Mouse (Mus musculus) macrophage (primary cell): ENCODE results near the gene Mcf2l. TPM values are rescaled to one million over a fixed set of nuclear protein-coding genes. Genes with fewer than 3 reads are reported as not detected.

Experiments used
- H3K27ac ChIP-seq: fragments of 350-480 bp; formaldehyde crosslinking; 2 replicates; pipeline ENCODE4 v1.9.0; 2021
- H3K36me3 ChIP-seq: fragments of 350-480 bp; formaldehyde crosslinking; 2 replicates; pipeline ENCODE4 v1.9.0; 2021; ENCODE audit errors: inconsistent target
- H3K4me3 ChIP-seq: fragments of 350-480 bp; formaldehyde crosslinking; 2 replicates; pipeline ENCODE4 v1.9.0; 2021; ENCODE audit errors: inconsistent target
- H3K79me2 ChIP-seq: fragments of 350-480 bp; formaldehyde crosslinking; 2 replicates; pipeline ENCODE4 v1.9.0; 2021; ENCODE audit errors: inconsistent target
- WGBS: methylation state at CpG from one replicate; pipeline ENCODE4 v1.1.7; 2026; ENCODE audit warnings: inconsistent platforms; ENCODE audit not compliant: missing documents; 5-methylcytosine and 5-hydroxymethylcytosine counted together
- polyA plus RNA-seq: library from polyadenylated mRNA; stranded (reverse); fragments of 250-400 nt; gene quantifications from 3 replicates; pipeline ENCODE4 v1.2.4, GENCODE M21; 2018; ENCODE audit warnings: inconsistent platforms

Gene Mcf2l
- polyA plus RNA-seq, 1 experiment from 2014 or later: 1.3 TPM

GRCm38 (mm10) chr8:12962541-12963380, 89.2 kb downstream of the Mcf2l start:
- Histone ChIP-seq H3K4me3 (no peak overlapping the region), H3K79me2 (no peaks in the 10 kb centered on the region), H3K36me3 (no peaks in the 10 kb centered on the region), H3K27ac (no peak overlapping the region)
- 89% methylated on average over 12 of the region's 13 CpGs for WGBS

DNA sequence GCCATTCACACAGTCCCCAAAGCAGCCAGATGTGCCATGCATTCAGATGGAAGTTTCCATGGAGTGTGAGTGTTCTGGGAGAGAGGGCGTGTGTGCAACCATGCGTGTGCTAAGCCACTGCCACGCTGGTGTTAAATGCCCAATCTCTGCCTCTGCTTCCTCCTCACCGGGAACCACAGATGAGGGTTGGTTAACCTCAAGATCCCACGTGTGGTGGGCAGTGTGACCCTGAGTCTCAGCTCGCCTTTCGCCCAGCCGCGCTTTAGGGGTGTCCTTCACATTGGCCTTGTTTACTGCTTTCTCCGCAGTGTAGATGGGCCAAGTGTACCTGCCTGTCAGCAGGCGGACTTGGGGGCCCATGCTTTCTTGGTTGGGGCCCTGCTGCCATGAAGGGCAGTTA, 102.7 kb downstream of the Mcf2l start:
- Histone ChIP-seq H3K36me3 (no peaks in the 10 kb centered on the region), H3K4me3 (no peak overlapping the region), H3K79me2 (no peaks in the 10 kb centered on the region), H3K27ac (no peak overlapping the region)
- WGBS: 40% methylated on average over 11 of the region's 11 CpGs

DNA sequence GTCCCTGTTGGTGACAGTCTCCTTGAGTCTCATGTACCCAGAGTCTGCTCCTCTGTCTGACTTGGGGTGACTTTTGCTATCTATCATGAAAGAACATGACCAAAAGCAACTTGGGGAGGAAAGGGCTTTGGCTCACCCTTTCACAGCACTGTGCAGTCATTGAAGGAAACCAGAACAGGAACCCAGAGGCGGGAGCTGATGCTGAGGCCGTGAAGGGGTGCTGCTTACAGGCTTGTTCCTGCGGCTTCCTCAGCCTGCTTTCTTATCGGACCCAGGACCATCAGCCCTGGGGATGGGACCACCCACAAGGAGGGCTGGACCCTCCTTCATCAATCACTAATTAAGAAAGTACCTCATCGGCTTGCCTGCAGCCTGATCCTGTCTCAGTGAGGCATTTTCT, 103.1 kb downstream of the Mcf2l start:
- Histone ChIP-seq H3K36me3 (no peaks in the 10 kb centered on the region), H3K79me2 (no peaks in the 10 kb centered on the region), H3K27ac (no peak overlapping the region), H3K4me3 (no peak overlapping the region)
- WGBS: 17% methylated on average over 5 of the region's 5 CpGs

GRCm38 (mm10) chr8:12977325-12977724, 103.7 kb downstream of the Mcf2l start:
- H3K79me2 ChIP-seq: no peaks in the 10 kb centered on the region
- H3K36me3 ChIP-seq: no peaks in the 10 kb centered on the region
- WGBS: 7% methylated on average over 12 of the region's 12 CpGs
- no peak overlapping the region for H3K27ac ChIP-seq
- H3K4me3 ChIP-seq: no peak overlapping the region

DNA sequence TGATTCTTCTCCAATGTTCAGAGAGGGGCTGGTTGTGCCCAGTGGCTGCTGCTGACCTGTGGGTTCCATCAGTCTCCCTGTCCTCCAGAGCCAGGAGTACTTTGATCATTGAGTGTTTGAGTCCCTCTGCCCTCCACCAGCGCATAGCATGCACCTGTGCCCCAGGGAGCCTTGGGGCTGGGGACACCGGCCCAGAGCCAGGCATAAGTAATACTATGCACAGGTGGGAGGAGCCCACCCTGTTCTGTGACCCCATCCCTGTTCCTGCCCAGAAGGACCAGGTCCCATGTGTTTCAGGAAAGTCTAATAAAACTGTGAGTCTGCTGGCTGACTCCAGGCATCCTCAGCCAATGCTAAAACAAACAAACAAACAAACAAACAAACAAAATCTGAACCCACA, 104.7 kb downstream of the Mcf2l start:
- Histone ChIP-seq H3K27ac (no peak overlapping the region), H3K4me3 (no peak overlapping the region), H3K79me2 (no peaks in the 10 kb centered on the region), H3K36me3 (no peaks in the 10 kb centered on the region)
- WGBS: 94% methylated on average over 2 of the region's 2 CpGs

GRCm38 (mm10) chr8:12978726-12979125, 105.1 kb downstream of the Mcf2l start:
- 35% methylated on average over 4 of the region's 5 CpGs for WGBS
- no peak overlapping the region for H3K4me3 ChIP-seq
- no peak overlapping the region for H3K27ac ChIP-seq
- no peaks in the 10 kb centered on the region for H3K79me2 ChIP-seq
- no peaks in the 10 kb centered on the region for H3K36me3 ChIP-seq

DNA sequence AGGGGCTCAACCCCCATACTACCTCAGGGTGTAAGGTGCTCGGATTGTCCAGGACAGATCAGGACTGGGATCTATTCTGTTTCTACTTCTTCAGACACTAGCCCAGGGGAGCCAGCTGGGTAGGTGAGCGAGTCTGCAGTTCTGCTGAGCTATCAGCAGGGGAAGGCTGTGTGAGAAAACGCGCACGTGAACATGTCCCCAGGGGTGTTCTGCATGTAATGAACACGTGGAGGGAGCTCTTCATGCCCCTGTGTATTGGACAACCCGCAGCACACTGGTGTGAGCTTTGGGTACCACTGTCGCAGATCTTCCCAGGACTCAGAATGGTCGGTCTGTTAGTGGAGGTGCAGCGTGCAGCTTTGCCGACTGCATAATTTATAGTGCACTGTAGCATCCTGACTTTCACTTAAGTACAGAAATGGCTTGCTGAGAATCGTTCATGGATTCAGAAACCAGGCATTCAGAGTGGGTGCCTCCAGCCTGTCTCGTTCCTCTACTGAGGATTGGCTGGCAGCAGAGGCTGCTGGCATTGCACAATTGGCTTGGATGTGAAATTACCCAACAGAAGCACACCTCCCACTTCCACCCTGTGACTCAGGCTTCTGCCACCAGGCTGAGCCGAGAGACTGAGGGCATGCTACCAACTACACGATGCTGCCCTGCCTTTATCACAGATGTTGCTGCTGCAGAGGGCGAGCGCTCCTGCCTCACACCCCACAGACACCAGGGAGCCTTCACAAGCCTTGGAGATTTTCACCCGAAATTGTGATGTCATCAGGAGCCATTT, 110.3 kb downstream of the Mcf2l start:
- whole genome bisulfite sequencing: 53% methylated on average over 18 of the region's 18 CpGs
- no peak overlapping the region for H3K27ac ChIP-seq
- no peaks in the 10 kb centered on the region; the same call in 1 of the 2 replicates for H3K79me2 ChIP-seq
- H3K36me3 ChIP-seq: no peaks in the 10 kb centered on the region
- H3K4me3 ChIP-seq: no peak overlapping the region

GRCm38 (mm10) chr8:12984601-12985243, 111.1 kb downstream of the Mcf2l start:
- Histone ChIP-seq H3K4me3 (no peak overlapping the region), H3K36me3 (no peaks in the 10 kb centered on the region), H3K79me2 (no peaks in the 10 kb centered on the region; the same call in 1 of the 2 replicates), H3K27ac (no peak overlapping the region)
- WGBS: 87% methylated on average over 17 of the region's 17 CpGs

DNA sequence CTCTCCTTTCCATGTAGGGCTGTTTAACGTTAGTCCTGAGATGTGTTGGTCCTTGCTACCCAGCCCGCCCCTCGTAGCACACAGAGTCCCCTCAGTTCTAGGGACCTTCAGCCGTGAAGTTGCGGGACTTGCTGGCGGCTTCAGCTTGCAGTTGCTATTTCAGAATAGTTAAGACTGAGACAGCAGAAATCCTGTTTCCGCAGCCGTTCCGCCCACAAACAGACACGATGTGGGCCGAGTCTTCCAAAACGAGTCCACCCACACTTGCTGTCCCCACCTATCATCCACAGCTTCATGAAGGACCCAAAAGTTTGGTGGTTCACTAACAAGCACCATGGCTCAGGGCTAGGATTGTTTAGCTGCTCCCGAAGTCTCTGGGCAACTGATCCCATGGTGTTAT, 111.7 kb downstream of the Mcf2l start:
- Histone ChIP-seq H3K36me3 (no peaks in the 10 kb centered on the region), H3K79me2 (no peaks in the 10 kb centered on the region; the same call in 1 of the 2 replicates), H3K4me3 (no peak overlapping the region), H3K27ac (no peak overlapping the region)
- 70% methylated on average over 11 of the region's 13 CpGs for WGBS

DNA sequence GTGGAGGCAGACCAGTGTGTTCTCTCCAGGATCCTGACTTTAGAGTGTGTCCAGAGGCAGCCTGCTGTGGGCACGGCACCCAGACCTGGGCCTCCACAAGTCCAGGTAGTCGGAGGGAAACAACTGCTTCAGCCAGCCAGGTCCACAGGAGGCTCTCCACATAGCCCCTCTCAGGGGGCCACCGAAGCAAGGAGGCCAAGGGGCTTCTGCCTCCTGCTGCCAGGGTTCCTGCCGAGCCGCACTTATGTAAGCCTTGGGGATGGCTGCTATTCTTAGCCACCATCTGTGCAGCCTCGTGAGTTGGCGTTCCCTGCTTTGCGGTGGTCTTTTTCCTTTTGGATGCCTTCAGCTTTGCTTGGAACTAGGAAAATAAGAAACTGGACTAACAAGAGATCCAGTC, 114.0 kb downstream of the Mcf2l start:
- H3K27ac ChIP-seq: no peak overlapping the region
- H3K36me3 ChIP-seq: no peaks in the 10 kb centered on the region
- 94% methylated on average over 8 of the region's 8 CpGs for WGBS
- H3K79me2 ChIP-seq: no peaks in the 10 kb centered on the region; the same call in 1 of the 2 replicates
- H3K4me3 ChIP-seq: no peak overlapping the region

DNA sequence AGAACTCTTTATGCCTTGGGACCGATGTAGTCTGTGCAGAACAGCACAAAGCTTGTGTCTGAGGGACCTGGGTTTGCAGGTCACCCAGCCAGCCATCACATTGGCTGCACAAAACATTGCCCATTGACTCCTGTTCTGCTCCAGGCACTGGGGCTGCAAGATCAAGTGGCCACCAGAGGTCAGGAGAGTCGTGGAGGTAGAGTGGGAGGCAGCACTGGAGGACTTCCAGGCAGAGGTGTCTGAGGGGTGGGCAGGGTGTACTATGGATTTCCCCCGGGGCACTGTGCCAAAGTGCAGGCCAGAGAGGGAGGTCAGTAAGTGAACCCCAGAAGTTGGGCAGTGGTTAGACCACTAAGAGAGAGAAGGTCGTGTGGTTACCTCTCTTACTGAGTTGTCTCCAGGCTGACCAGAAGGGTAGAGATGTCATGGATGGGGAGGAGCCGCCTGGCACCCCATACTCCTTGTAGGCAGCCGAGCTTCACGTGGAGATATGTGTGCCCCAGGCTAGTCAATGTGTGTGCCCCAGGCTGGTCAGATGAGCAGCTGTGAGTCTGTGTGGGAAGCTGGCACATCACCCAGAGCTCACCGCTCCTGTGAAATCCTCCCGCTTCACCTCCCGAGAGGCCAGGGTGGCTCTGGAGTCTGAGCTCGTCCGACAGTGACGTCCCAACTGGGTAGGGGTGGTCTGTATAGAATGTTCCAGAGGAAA, 115.3 kb downstream of the Mcf2l start:
- Histone ChIP-seq H3K27ac (no peak overlapping the region), H3K36me3 (no peaks in the 10 kb centered on the region), H3K79me2 (no peaks in the 10 kb centered on the region; the same call in 1 of the 2 replicates), H3K4me3 (no peak overlapping the region)
- 90% methylated on average over 13 of the region's 13 CpGs for WGBS

DNA sequence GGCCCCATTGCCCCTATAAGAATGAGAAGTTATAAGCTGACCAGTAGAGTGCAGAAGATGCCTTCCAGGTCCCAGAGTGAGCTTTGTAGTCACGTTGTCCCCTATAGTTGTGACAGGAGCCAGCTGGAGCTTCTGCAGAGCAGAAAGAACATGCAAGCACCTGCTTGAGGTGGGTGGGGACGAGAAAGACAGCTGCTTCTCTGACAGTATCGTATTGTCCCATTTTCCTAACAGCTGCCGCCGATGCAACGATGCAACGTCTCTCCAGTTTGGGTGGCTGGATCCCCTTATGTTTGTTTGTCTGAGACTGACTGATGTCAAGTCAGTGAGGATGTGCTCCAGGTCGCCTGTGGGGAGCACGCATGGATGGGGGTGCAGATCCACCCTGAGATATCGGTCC, 117.8 kb downstream of the Mcf2l start:
- Histone ChIP-seq H3K79me2 (no peaks in the 10 kb centered on the region), H3K36me3 (no peaks in the 10 kb centered on the region), H3K27ac (no peak overlapping the region), H3K4me3 (no peak overlapping the region)
- 89% methylated on average over 8 of the region's 10 CpGs for WGBS

GRCm38 (mm10) chr8:12994468-12994867, 120.9 kb downstream of the Mcf2l start:
- Histone ChIP-seq H3K27ac (no peak overlapping the region), H3K4me3 (no peak overlapping the region), H3K79me2 (no peaks in the 10 kb centered on the region), H3K36me3 (no peaks in the 10 kb centered on the region)
- 93% methylated on average over 5 of the region's 5 CpGs for WGBS

GRCm38 (mm10) chr8:12995481-12995880, 121.9 kb downstream of the Mcf2l start:
- no peak overlapping the region for H3K4me3 ChIP-seq
- no peaks in the 10 kb centered on the region for H3K36me3 ChIP-seq
- no peaks in the 10 kb centered on the region for H3K79me2 ChIP-seq
- 80% methylated on average over 5 of the region's 5 CpGs for WGBS
- H3K27ac ChIP-seq: no peak overlapping the region
